Mouse (Mus musculus): ENCODE results near the gene Ice2.
A peak's percentile ranks its signal among the peaks of the same experiment; 100 is the strongest.

The Ice2 gene

DNA sequence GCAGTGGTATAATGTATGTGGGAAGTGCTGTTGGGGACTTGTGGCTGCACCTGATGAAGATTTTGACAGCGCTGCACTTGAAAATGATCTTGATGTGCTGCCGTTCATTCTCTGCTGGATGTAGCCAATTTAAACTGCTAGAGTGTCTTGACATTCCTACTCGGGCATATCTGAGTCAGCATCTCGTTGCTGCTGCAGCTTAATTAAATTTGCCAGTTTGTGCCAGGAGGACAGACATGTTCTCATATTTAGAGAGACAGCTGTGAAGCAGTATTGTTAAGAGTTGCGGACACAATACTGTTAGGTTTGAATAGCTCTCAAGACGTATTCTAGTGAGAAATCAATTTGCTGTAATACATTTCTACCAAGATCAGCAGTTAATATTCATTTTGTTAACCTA, 7.0 kb downstream of the Ice2 start:
- no peak for DNase-seq (ENCODE audit: low read depth, low spot score)

DNA sequence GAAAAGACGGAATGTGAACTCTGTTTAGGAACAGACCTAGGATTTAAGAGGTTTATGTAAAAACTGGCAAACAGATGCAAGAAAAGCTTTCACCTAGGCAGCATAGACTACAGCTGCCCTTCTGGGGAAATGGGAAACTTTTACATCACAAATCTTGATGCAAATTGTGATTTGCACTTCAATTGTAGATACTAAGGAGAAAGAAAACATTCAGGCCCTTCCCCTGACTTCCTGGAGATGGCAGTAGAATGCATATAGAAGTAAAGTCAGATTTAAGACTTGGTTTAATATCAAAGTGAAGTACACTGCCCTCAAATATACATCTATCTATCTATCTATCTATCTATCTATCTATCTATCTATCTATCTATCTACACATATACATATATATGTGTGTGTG, 21.8 kb downstream of the Ice2 start:
- peak; percentile 61 for DNase-seq (ENCODE audit: low read depth, low spot score)

DNA sequence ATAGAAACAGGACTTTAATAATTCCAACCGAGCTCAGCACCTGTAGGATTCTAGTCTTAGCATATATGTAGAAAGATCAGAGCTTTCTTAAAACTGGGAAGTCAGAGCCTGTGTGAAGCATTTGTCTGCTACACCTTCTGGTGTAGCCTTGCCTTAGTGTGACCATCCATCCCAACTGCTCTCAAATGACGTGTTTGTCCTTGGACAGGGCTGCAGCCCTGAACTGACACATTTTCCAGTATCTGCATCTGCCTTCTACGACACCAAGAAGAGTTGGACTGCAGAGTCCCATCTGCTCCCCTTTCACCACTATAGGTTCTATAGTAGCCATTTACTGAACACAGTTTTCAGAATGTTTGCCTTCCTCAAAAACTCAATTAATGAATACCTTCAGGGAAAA, 32.8 kb downstream of the Ice2 start:
- no peak for DNase-seq (ENCODE audit: low read depth, low spot score)

DNA sequence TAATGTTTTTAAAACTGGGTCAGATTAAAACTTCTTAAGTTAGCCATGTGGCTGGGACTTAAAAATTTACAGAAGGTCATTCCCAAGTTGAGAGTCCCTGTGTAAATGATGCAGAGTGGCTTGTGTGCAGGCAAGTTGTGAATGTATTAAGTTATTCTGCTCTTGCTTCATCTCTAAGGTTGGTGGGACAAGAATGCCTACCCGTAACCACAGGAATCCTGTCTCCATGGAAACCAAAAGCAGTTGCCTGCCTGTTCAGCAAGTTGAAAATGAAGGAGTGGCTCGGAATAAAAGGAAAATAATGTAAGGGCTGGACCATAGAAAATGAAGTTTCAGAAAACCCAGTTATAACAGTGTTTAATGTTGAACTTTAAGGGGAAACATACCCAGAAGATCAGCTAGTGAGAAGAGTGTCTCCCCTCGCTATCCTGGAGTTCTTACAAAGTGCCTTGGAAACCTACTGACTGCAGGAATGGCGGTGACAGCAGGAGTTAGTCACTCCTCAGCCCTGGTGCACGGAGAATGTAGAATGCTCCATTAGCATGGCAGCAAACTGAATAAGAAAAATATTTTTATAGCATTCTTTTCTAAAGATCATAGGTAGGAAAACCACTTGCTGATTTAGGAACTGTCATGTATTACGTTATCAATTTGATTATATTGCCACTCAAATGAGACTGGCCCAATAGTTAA, 34.3 kb downstream of the Ice2 start:
- peak; percentile 98 for DNase-seq (ENCODE audit: low read depth, low spot score)

DNA sequence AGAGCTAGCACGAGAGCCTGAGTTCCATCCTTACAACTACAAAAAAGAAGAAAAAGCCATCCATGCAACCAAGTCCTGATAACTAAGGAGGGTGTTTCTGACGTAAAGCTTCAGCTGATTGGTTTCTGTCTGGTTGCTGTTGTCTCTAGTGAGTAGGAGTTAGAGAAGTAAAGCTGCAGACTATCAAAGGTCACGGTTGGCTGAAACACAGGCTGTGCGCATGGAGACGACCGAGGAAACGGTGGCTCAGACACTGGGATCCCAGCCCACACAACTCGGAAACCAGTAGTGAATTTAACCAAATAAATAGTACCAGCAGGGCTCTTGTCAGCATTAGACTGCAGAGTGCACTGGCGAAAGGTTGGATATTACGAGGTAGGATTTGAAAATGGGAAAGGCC, 37.5 kb downstream of the Ice2 start:
- DNase-seq (ENCODE audit: low read depth, low spot score) = no peak

DNA sequence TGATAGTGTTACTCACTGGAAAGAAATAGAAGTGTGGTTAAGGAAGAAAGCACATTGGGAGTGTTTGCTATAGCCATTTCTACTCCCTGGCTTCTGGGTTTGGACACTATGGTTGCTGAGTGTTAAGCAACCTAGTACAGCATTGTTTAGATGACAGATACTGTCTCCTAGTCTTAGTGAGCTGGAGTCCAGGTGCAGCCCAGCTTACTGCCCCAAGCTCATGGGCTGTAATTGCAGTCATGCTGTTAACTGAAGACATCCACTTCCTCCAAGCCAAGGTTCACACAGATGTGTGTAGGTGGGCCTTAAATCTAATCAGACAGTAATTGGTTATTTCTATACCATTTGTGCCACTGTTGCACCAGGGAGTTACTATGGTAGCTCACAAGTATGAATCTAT, 38.0 kb downstream of the Ice2 start:
- DNase-seq (ENCODE audit: low read depth, low spot score) = no peak

DNA sequence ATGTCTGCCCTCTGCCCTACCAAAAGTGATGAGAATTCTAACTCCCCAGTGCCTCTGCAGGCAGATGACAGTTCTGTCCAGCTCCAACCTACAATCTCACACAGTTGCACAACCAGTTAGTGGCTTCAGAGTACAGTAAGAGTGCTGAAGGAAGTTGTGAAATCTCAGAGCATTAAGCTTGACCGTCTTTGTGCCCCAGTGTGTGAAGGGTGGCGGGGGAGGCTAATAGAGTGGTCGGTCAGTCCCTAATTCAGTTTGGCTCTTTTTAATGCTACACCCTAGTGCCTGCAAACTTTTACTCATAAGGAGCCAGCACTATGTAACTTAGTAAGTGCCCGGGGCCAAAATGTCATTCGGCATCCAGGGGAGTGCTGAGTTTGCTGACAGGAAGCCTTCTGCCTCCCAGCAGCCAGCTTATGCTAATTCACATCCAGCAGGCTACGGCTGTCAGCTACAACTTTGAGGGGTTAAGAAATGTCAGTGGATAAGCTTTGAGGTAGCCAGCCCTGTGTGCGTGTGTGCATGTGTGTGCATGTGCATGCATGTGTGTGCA, 42.2 kb downstream of the Ice2 start:
- DNase-seq (ENCODE audit: low read depth, low spot score) = peak; percentile 86

DNA sequence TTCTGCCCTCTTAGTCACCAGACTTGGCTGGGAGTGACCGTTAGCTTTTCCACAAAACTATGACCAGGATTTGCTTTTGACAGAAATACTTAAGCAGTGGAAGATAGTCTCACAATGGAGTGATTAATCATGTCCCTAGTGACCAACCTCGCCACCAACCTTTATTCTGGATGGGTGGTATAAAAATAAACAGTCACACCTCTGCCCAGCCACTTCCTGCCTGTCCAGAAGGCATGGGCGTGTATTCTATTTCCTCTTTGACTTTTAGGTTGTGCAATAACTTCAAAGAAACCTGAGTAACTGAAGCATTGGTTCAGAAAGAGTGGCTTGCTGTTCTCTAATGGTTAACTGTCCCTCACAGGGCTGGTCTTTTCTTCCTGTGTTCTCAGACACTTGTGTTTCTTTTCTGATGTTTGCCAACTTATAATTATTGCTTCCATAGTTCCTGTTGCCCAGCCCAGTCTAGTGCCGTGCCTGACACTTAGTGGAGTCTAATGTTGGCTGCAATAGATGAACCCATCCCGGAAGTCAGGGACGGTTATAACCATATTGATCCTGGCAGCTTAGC, 44.8 kb downstream of the Ice2 start:
- peak; percentile 79 for DNase-seq (ENCODE audit: low read depth, low spot score)

DNA sequence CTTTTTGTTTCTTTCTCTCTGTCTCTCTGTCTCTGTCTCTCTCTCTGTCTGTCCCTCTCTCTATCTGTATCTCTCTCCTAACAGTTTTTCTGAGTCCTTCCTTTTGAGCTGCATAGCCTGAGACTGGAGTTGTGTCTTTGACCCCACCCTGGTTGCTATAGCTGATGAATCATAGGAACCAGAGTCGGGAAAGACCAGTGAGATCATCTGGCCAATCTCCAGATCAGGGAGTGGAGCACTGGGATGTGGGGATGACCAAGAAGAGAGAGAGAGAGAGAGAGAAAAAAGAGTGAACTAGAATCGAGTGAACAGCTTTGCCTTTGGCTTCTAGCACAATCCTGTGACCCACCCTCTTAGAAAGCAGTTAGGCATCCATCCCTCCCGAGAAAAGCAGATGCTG, 45.5 kb downstream of the Ice2 start:
- peak; percentile 98 for DNase-seq (ENCODE audit: low read depth, low spot score)

DNA sequence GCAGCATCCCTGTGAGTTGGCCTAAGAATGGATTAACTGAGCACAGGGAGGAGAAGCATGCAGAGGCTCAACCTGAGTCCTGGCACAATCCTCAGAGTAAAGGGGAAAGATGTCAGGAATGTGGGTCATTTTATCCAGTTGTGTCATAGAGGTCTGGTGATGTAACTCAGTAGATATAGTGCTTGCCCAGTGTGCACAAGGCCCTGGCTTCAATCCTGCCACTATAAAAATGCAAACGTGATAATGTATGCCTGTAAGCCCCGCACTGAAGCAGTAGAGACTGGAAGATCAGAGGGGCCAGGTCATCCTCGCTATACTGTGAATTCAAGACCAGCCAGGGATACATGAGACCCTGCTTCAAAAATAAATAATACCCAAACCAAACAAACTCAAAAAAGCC, 51.1 kb downstream of the Ice2 start:
- peak; percentile 40 for DNase-seq (ENCODE audit: low read depth, low spot score)

DNA sequence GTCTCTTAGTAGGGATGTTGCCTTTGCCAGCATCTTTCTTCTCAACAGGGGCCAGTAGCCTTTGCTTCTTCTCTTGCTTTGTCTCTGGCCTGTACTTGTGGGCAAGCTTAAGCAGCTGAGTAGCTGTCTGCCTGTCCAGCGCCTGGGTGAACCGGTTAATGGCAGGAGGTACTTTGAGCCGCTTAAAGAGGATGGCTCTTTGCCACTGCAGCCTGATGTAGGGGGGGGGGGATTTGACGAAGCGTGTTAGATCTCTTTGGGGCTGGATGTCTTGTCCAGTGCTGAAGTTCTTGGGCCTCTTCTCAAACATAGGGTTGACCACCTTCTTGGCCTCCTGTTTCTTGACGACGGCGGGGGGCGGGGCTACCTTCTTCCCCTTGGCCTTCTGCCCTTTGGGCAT, 52.9 kb downstream of the Ice2 start:
- no peak for DNase-seq (ENCODE audit: low read depth, low spot score)

DNA sequence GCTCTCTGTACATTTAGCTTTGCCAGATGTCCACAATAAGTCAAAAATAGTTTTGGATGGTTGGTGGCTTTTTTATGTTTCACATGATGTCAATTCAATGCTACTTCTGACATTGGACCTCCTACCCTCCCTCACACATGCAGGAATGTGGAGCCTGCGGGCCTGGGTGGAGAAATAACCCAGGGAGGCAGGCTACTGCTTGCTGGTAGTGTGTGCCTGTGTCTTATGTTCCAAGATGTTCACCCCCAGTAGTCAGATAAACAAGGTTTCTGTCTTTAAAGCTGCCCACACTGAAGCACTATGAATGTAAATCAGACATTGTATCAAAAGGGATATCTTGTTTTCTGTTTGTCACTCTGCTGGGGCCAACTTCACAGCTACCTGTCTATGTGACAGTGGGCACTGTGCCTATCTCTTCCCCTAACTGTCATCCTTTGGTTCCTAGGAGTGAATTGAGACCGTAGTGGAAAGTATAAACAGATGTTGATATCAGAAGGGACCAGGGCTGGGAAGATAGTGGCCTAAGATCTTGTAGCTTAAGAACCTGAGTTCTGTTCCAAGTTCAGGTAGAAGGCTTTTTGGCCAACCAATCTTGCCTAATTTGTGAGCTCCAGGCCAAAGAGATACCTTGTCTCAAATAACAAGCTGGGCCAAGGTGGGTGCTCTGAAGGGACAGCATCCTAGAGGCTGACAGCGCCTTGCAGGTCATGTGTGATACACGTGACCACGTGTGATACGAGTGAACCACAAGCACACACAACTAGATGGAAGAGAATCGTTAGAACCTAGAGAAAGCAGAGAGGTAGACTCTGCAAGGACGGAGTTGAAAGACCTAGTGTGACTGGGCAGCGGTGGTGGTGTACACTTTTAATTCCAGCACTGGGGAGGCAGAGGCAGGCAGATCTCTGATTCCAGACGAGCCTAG, 54.4 kb downstream of the Ice2 start:
- peak; percentile 3 for DNase-seq (ENCODE audit: low read depth, low spot score)

DNA sequence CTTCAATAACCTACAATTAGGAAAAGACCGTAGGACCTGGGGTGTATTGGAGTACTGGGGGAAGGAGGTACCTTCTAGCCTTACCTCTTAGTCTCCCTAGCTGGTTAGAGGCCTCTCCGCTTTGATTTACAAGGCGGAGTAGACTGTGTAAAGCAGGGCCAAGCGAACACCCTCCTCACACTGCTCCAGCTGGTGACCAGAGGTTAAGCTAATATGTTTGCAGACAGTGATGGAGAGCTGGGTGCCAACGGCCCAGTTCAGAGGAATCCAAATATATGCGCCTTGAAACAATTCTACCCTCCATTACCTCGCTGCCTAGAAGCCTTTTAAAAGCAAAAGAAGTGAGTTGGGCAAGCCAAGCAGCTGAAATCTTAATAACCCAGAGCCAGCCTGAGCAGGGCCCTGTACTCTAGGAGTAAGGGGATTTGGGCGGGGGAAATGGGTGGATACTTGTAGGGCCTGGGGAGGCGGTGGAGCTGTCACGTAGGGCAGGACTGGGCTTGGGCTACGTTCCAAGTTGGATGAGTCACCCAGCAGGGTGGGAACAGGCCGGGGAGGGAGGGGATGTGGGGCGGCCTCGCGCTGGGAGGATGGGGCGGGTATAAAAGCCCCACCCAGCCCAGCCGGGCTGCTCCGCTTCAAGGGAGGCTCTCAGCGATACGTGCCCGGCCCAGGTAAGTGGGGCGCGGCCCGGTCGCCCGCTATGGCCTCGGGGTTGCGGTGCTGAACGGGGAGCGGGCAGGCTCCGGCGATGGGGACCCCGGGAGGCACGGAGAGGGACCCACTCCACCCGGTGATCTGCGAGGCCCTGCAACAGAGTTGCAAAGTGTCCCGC, 55.6 kb downstream of the Ice2 start, which contains the start of gene Anxa2:
Gene Anxa2, plus strand, starts transcription at position 555 of the 835 bp plus-strand sequence.
- DNase-seq (ENCODE audit: low read depth, low spot score) = peak; percentile 95

DNA sequence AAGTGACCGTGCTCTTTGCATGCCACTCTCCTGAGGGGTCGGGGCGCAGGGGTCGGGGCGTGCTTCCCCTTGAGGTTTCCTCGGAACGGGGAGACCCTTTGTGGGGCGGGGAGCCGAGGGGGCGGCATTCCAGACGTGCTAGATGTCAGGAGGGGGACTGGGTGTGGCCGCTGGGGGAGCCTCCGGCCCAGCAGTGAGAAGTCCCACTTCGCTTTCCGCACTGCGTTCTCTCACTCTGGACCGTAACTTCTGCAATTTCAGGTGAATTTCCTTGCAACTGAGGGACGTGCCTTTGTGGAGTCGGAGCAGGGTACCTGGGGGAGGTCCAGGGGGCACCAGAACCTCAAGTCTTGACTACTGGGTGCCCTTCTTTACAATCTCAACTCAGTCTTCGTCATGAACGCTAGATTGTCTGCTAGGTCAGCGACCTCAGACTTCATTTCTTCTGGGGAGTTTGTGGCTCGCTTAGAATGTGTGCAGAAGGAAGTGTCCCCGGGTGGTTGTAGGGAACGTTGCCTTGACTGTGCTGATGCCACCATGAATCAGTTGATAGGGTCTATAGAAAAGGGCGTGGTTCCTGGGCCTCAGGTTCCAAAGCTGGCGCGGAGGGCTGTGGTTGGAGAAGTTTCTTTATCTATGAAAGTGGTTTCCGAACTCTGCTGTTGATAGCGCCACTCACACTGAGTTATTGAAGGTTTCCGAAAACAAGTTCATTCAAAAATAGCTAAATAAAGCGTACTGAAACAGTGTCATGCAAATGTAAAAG, 56.4 kb downstream of the Ice2 start:
- DNase-seq (ENCODE audit: low read depth, low spot score) = peak; percentile 66

DNA sequence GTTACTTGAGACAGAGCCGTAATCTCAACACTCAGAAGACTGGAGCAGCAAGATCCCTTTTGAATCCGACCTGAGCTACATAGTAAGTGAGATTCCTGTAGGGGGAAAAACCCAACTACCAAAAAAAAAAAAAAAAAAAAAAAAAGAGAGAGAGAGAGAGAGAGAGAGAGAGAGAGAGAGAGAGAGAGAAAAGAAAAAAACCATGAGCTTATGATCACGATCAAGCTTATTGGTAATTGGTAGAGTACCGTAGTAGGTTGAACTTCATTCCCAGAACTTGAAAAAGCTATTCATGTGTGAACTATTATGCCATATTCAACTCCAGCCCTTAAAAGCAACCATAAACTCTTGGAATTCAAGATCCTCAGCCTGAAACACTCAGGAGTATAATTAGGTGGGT, 57.0 kb downstream of the Ice2 start:
- DNase-seq (ENCODE audit: low read depth, low spot score) = no peak

DNA sequence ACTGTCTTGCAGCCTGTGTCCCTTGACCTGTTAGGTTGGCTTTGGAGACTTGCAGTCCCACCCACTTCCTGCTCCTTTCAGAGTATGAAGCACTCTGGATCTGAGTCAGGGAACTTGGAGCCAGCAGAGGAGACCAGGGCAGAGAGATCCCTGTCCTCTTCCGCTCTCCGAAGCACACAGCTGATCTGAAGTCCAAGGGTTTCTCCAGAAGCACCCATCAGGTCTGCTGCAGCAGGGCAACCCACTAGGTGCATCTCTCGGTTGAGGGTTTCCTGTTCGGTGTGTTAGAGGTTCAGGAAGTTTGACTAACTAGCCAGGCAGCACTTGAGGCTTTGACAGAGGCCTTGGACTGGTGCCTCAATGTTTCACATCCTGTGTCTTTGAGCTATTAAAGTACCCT, 57.7 kb downstream of the Ice2 start:
- peak; percentile 90 for DNase-seq (ENCODE audit: low read depth, low spot score)

DNA sequence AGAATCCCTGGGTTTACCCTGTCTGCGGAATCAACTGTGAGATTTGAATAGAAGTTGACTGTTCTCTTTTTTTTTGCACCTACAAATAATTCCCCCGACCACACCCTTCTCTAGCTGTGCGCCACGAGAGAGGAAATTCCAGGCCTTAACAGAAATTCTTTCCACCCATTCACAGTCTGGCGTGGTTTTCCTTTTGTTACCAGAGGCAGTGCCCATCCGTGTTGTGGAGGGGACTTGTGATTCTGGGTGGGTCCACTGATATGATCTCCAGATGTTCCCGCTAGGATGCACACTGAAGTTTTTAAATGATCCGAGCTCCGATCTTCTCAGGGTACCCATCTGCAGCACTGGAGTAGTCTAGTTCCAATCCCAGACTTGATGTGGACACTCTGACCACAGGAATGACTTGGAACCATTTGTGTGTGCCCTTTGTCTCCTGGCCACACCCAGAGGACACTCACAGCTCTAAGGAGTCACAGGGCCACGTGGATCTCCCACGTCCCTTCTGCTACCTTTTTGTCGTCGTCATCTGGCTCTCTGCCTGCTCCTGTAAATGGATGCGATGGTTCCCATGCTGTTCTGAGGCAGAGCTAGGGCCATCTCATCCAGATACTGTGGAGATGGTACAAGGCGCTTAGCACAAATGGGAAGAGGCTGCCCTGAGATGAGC, 58.8 kb downstream of the Ice2 start:
- DNase-seq (ENCODE audit: low read depth, low spot score) = peak; percentile 87

DNA sequence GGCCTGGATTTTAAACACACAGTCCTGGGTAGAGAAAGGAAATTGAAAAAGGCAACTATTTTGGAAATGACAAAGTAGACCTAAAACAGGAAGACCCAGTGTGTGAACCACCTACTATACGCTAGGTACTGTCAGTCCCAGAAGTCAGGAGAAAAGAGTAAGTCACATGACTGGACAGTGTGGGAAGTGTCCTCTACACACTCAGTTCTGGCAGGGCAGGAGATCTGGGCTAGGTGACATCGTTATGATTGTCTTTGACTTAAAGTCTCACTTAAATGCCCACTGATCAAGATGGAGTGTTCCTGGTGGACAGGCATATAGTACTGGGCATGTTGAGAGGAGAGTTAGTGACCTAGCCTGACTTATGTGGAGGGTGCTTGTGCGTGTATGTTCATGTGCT, 59.4 kb downstream of the Ice2 start:
- no peak for DNase-seq (ENCODE audit: low read depth, low spot score)

DNA sequence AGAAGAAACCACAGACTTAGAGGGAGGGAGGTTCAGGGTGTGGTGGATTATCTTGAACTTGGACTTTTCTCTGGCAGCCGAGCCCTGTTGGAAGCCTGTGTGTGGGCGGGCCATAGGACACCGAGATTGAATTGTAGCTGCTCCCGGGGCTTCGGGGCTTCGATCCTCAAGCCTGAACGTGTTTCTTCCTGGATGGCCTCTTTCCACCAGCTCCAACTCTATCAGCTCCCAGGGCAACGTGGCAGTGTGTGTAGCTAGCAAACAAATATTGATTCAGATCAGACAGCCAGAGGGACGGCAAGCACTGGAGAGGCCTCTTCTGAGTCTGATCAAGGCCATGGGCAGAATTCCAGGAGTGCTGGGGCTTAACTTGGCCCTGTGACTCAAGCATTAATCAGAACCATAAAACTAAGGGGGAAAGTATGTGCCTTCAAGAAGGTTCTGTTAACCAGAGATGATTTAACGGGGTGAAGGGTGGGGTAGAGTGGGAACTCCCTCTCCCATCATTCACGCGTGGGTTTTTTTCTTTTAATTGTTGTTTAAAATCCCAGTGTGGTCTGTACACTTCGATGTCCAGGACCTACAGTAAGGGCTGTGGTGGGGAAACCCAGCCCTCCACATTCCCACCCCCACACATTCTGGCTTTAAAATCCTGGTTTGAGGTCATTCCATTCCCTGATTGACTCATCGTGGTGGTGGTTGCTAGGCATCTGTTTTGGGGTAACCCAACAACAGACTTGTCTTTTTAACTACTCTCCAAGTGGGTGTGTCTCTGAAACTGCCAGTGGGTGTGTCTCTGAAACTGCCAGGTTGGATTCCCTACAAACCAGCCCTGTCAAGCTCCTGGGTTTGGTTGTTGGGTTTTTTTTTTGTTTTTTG, 60.3 kb downstream of the Ice2 start:
- peak; percentile 99 for DNase-seq (ENCODE audit: low read depth, low spot score)
